In the genomic region with DNA sequence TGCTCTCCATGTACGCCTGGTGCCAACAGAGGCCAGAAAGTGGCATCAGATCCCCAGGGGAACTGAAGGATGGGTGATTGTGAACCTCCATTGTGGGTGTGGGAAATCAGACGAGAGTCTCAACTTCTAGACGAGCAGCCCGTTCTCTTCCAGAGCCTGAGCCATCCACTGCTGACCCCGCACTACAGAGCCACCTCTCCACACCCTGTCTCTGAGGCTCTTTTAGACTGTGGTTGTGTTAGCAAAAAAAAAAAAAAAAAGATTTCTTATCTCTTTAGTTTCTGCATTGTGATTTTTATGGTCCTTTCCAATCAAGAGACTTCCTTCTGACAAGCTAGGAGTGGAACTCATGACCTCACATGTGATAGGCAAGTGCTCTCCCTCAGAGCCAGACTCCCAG, we compare ENCODE assay signal across 28 mouse cellular contexts. TPM values are rescaled to one million over a fixed set of nuclear protein-coding genes. Genes with fewer than 3 reads are reported as not detected.
"Had no signal": no experiment of that assay in that cellular context is flagged by ENCODE, and none has a peak within 500 bp of the region (broad histone marks: within the 10 kb centered on the region; RNA-seq: fewer than 3 reads in every experiment).

No protein-coding gene starts in this region.

- H3K27ac ChIP-seq: gastrocnemius, adult 2 months; heart, adult 2 months; hindbrain, embryonic 10.5 days; hindbrain, embryonic 12.5 days; hindbrain, embryonic 14.5 days; kidney, embryonic 15.5 days; kidney, postnatal 0 days; limb, embryonic 12.5 days; liver, embryonic 13.5 days; liver, embryonic 15.5 days had no signal

- ATAC-seq: hindbrain, embryonic 16.5 days; inflammation-experienced regulatory T-cells, adult 6 months had no signal

- DNase-seq: gastrocnemius, adult 2 months; gastrocnemius, postnatal 10 days; gastrocnemius, postnatal 25 days; heart, adult 11 months; heart, adult 2 months; heart, postnatal 10 days; heart, postnatal 4 days; kidney, adult 11 months; kidney, adult 9 months; kidney, postnatal 14 days; kidney, postnatal 36 days; layer of hippocampus, adult 9-11 months; layer of hippocampus, postnatal 36 days; left cerebral cortex, postnatal 4 days; liver; liver, embryonic 13.5 days had no signal

- H3K4me2 ChIP-seq: heart, embryonic 12.5 days; hindbrain, embryonic 12.5 days; hindbrain, embryonic 14.5 days; kidney, embryonic 15.5 days; limb, embryonic 12.5 days; liver, embryonic 11.5 days; liver, embryonic 13.5 days; liver, embryonic 15.5 days had no signal

- H3K27me3 ChIP-seq: heart, embryonic 12.5 days; hindbrain, embryonic 12.5 days; kidney, embryonic 15.5 days; limb, embryonic 12.5 days; liver, embryonic 13.5 days; liver, embryonic 15.5 days had no signal

- H3K4me1 ChIP-seq: hindbrain, embryonic 10.5 days; hindbrain, embryonic 12.5 days; kidney, embryonic 15.5 days; limb, embryonic 12.5 days had no signal

- H3K9me3 ChIP-seq: heart, embryonic 12.5 days; hindbrain, embryonic 10.5 days; hindbrain, embryonic 12.5 days; kidney, embryonic 15.5 days; limb, embryonic 12.5 days; liver, embryonic 13.5 days; liver, embryonic 15.5 days had no signal

- H3K9ac ChIP-seq: heart, embryonic 12.5 days; hindbrain, embryonic 12.5 days; hindbrain, embryonic 14.5 days; kidney, embryonic 15.5 days; limb, embryonic 12.5 days; liver, embryonic 13.5 days; liver, embryonic 15.5 days had no signal

- H3K4me3 ChIP-seq: gastrocnemius, adult 2 months; heart, adult 2 months; heart, embryonic 12.5 days; hindbrain, embryonic 10.5 days; hindbrain, embryonic 12.5 days; kidney, embryonic 15.5 days; limb, embryonic 12.5 days; liver, embryonic 13.5 days; liver, embryonic 15.5 days had no signal

RNA-seq across cellular contexts. Expression of gene Cnr2, which starts 34.2 kb away (rescaled TPM):
- total RNA-seq: left cerebral cortex, adult 18-20 months had no signal
